In the genomic region with DNA sequence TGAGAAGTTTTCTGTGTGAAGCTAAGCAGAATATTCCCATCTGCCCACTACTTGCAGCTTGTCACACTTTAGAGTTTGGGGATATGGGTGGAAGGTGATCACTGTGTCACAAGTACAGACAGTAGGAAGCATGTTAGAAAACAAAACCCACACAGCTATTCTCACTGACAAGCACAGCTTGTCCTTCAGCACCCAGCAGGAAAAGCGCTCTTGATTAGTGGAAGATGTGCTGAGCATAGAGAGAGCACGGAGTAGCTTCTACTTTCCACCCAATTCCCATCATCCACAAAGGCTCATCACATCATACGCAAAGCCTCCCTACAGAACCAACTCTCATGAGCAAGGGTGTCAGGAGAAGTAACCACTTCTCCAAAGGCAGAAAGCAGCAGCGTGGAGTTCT, we compare ENCODE assay signal across 10 mouse cellular contexts. TPM values are rescaled to one million over a fixed set of nuclear protein-coding genes. Genes with fewer than 3 reads are reported as not detected.
DNase-seq lines count a peak whose midpoint lies in the region; ATAC-seq and TF ChIP-seq lines count a peak whose summit lies in the region.
"Had no signal": no experiment of that assay in that cellular context is flagged by ENCODE, and none has a peak within 500 bp of the region (broad histone marks: within the 10 kb centered on the region; RNA-seq: fewer than 3 reads in every experiment).

No protein-coding gene starts in this region.

- TF ChIP-seq POLR2A in olfactory bulb, adult 2 months (IDR thresholded peaks at IDR 0.05; ENCODE audit: insufficient read depth, low read depth, low read length): no peak

- no peak for TF ChIP-seq CTCF in left cerebral cortex, adult 2 months (IDR thresholded peaks at IDR 0.05)
- TF ChIP-seq CTCF in olfactory bulb, adult 2 months (IDR thresholded peaks at IDR 0.05; ENCODE audit: insufficient read depth, low read depth, low read length): no peak

- H3K27ac ChIP-seq in left cerebral cortex, adult 2 months: peak overlapping the region; percentile 41; the same call in 1 of the 2 replicates
- peak overlapping the region; percentile 96 for H3K27ac ChIP-seq in hindbrain, embryonic 16.5 days (ENCODE audit: low read depth, low read length)
- H3K27ac ChIP-seq in olfactory bulb, adult 2 months (ENCODE audit: insufficient read depth, low read depth, low read length): no peak overlapping the region

- no peaks in the 10 kb centered on the region for H3K36me3 ChIP-seq in hindbrain, embryonic 16.5 days (ENCODE audit: control insufficient read depth, insufficient read depth, low read length)

- ATAC-seq in hindbrain, embryonic 16.5 days: no peak

- WGBS in hindbrain, embryonic 16.5 days: 47% methylated on average over 4 of the region's 4 CpGs
- 50% methylated on average over 4 of the region's 4 CpGs for WGBS in olfactory bulb, adult 2 months

- intact Hi-C loops in left cerebral cortex, adult 2 months (cut with DNase I): loop anchor here (5.0 to 10.0 kb wide), 3 partner anchors 190 to 1292 kb away; no protein-coding TSS in a partner anchor

- H3K9ac ChIP-seq in hindbrain, embryonic 16.5 days (ENCODE audit: low read depth, low read length): peak overlapping the region; percentile 94

- peak overlapping the region; percentile 83 for H3K4me2 ChIP-seq in hindbrain, embryonic 16.5 days (ENCODE audit: low read length)

- no peaks in the 10 kb centered on the region for H3K9me3 ChIP-seq in hindbrain, embryonic 16.5 days (ENCODE audit: control insufficient read depth, low read length)

- H3K4me3 ChIP-seq in left cerebral cortex, adult 2 months: peak overlapping the region; percentile 56
- peak overlapping the region; percentile 86 for H3K4me3 ChIP-seq in hindbrain, embryonic 16.5 days (ENCODE audit: low read length)
- H3K4me3 ChIP-seq in olfactory bulb, adult 2 months (ENCODE audit: insufficient read depth, low read depth, low read length): peak overlapping the region; percentile 41

- peak; percentile 11 to 27 for DNase-seq in cerebellum, postnatal 25 days
- no peak for DNase-seq in cerebellum, adult 9-10 months
- DNase-seq in left cerebral cortex, adult 2 months (ENCODE audit: extremely low spot score in 1 of 2, low spot score in 2 of 2): peak in 1 of 2 experiments; percentile 16
- no peak for DNase-seq in left cerebral cortex, adult 11 months (ENCODE audit: low spot score)
- no peak for DNase-seq in thymus, postnatal 14 days
- DNase-seq in thymus, postnatal 4 days: no peak
- DNase-seq: kidney, adult 11 months; lung, postnatal 4 days had no signal

- peaks cover 7% of the 10 kb centered on the region for H3K4me1 ChIP-seq in hindbrain, embryonic 16.5 days (ENCODE audit: control insufficient read depth, insufficient read depth, low read depth, low read length)
- no peaks in the 10 kb centered on the region for H3K4me1 ChIP-seq in olfactory bulb, adult 2 months (ENCODE audit: control insufficient read depth, insufficient read depth, low read length)

- H3K27me3 ChIP-seq in hindbrain, embryonic 16.5 days (replicated peaks; ENCODE audit: control insufficient read depth, insufficient read depth, low read length): no peaks in the 10 kb centered on the region

RNA-seq across cellular contexts. Expression of a gene that starts 1.4 kb away (rescaled TPM):
- total RNA-seq in left cerebral cortex, adult 2 months (2021): 10 to 100 TPM; 14.3 to 16.2 TPM
- 11.6 and 11.8 TPM in 2 replicates for polyA plus RNA-seq in hindbrain, embryonic 16.5 days (2015; fragmentation: Nextera tagmentation; extraction: Ambion mirVana)
- not detected in 2 replicates for polyA plus RNA-seq in olfactory bulb, adult 2 months (2012; ENCODE audit: insufficient read depth, insufficient read length, low replicate concordance, missing spikeins)

Comparison
In these comparisons a context has a peak if more than half of its experiments do, and no peak if none do; other contexts are left out.
1. DNase-seq: peak in cerebellum, postnatal 25 days (2 of 2); none in cerebellum, adult 9-10 months (single experiment), left cerebral cortex, adult 11 months (single experiment), thymus, postnatal 14 days (single experiment) and thymus, postnatal 4 days (single experiment).
2. Peak in every context shown above with its lines, with median percentiles within 50 percentile points of each other: H3K4me3 ChIP-seq.